Mouse (Mus musculus) liver, embryonic 14 days (tissue): ENCODE data around the gene Gm13285. TPM values are rescaled to one million over a fixed set of nuclear protein-coding genes. Genes with fewer than 3 reads are reported as not detected.

Source experiments
- polyA plus RNA-seq: library from polyadenylated mRNA; depleted of rRNA; stranded (reverse); fragments of >200 nt; gene quantifications from 2 replicates; pipeline ENCODE4 v1.2.3, GENCODE M21; 2012; rRNA removed

Gene Gm13285
- not detected in 2 replicates for polyA plus RNA-seq

GRCm38 (mm10) chr4:88799365-88799764 is at the start of gene Gm13285:
Gene Gm13285 (plus strand): TSS chr4:88799665.

GRCm38 (mm10) chr4:88754818-88755340 is 44.6 kb upstream of the Gm13285 start, which contains the start of gene Gm13271:
Gene Gm13271 (plus strand): TSS chr4:88754868.

GRCm38 (mm10) chr4:88759610-88760268 is 39.7 kb upstream of the Gm13285 start, which contains the start of gene Gm13283:
Gene Gm13283 (plus strand): TSS chr4:88760119.

GRCm38 (mm10) chr4:88773534-88773933 is 25.9 kb upstream of the Gm13285 start, which contains the start of gene Gm13290:
Gene Gm13290 (plus strand): TSS chr4:88773834.

GRCm38 (mm10) chr4:88776622-88777021 is 22.8 kb upstream of the Gm13285 start, which contains the start of gene Gm13289:
Gene Gm13289 (plus strand): TSS chr4:88776922.

GRCm38 (mm10) chr4:88779550-88779949 is 19.9 kb upstream of the Gm13285 start, which contains the start of gene Gm13272:
Gene Gm13272 (plus strand): TSS chr4:88779850.

GRCm38 (mm10) chr4:88781831-88782230 is 17.6 kb upstream of the Gm13285 start, which contains the start of gene Ifnz:
Gene Ifnz (plus strand): TSS chr4:88782131.

GRCm38 (mm10) chr4:88785409-88785808 is 14.1 kb upstream of the Gm13285 start, which contains the start of gene Gm13276:
Gene Gm13276 (plus strand): TSS chr4:88785709.

GRCm38 (mm10) chr4:88788402-88788801 is 11.1 kb upstream of the Gm13285 start, which contains the start of gene Gm13277:
Gene Gm13277 (plus strand): TSS chr4:88788632.

GRCm38 (mm10) chr4:88791250-88791649 is 8.2 kb upstream of the Gm13285 start, which contains the start of gene Gm13278:
Gene Gm13278 (plus strand): TSS chr4:88791550.

GRCm38 (mm10) chr4:88793936-88794675 is 5.4 kb upstream of the Gm13285 start, which contains the start of gene Gm13275:
Gene Gm13275 (plus strand): TSS chr4:88794487.

GRCm38 (mm10) chr4:88797097-88797496 is 2.4 kb upstream of the Gm13285 start, which contains the start of gene Gm13279:
Gene Gm13279 (plus strand): TSS chr4:88797397.

GRCm38 (mm10) chr4:88802954-88803353 is 3.5 kb downstream of the Gm13285 start, which contains the start of gene Gm13287:
Gene Gm13287 (plus strand): TSS chr4:88803254.

GRCm38 (mm10) chr4:88805231-88805630 is 5.8 kb downstream of the Gm13285 start, which contains the start of gene Gm13288:
Gene Gm13288 (plus strand): TSS chr4:88805531.

GRCm38 (mm10) chr4:88815928-88816327 is 16.5 kb downstream of the Gm13285 start, which contains the start of gene Ifna7:
Gene Ifna7 (plus strand): TSS chr4:88816228.

GRCm38 (mm10) chr4:88819659-88820058 is 20.2 kb downstream of the Gm13285 start, which contains the start of gene Ifna11:
Gene Ifna11 (plus strand): TSS chr4:88819959.

GRCm38 (mm10) chr4:88827116-88827515 is 27.7 kb downstream of the Gm13285 start, which contains the start of gene Ifna6:
Gene Ifna6 (plus strand): TSS chr4:88827416.

GRCm38 (mm10) chr4:88835225-88835624 is 35.8 kb downstream of the Gm13285 start, which contains the start of gene Ifna5:
Gene Ifna5 (plus strand): TSS chr4:88835525.

GRCm38 (mm10) chr4:88841438-88841911 is 42.0 kb downstream of the Gm13285 start, which contains the start of gene Ifna4:
Gene Ifna4 (plus strand): TSS chr4:88841861.

GRCm38 (mm10) chr4:88849698-88850097 is 50.2 kb downstream of the Gm13285 start, which contains the start of gene Ifna1:
Gene Ifna1 (plus strand): TSS chr4:88850087.

